Mouse (Mus musculus) kidney, embryonic 14.5 days (tissue): Measurements from ENCODE around the gene Prkaca. TPM values are rescaled to one million over a fixed set of nuclear protein-coding genes. Genes with fewer than 3 reads are reported as not detected.

Source experiments
- ATAC-seq: fragments of 200-750 bp; cut with Nextera tagmentation; 2 replicates; pipeline ENCODE4 v1.8.0; 2017; ENCODE audit warnings: moderate number of reproducible peaks, mild to moderate bottlenecking, moderate TSS enrichment, moderate library complexity; ENCODE audit not compliant: low FRiP score, low TSS enrichment
- H3K27ac ChIP-seq: fragments of 300-500 bp; sonication (generic); 2 replicates; pipeline ENCODE4 v1.5.1; 2014; ENCODE audit warnings: low read depth, mild to moderate bottlenecking, low read length, moderate library complexity, mixed read lengths
- H3K27me3 ChIP-seq: fragments of 300-500 bp; sonication (generic); 2 replicates; pipeline ENCODE4 v1.6.1; 2014; ENCODE audit warnings: mild to moderate bottlenecking, low read length; ENCODE audit not compliant: control insufficient read depth, insufficient read depth
- H3K36me3 ChIP-seq: fragments of 300-500 bp; sonication (generic); 2 replicates; pipeline ENCODE4 v1.6.1; 2014; ENCODE audit warnings: low read length, mixed read lengths; ENCODE audit not compliant: control insufficient read depth, insufficient read depth
- H3K4me1 ChIP-seq: fragments of 300-500 bp; sonication (generic); 2 replicates; pipeline ENCODE4 v1.6.1; 2014; ENCODE audit warnings: low read length, mixed read lengths; ENCODE audit not compliant: control insufficient read depth, insufficient read depth
- H3K4me2 ChIP-seq: fragments of 300-500 bp; sonication (generic); replicated peaks from 2 replicates; pipeline ENCODE4 v1.6.1; 2014; ENCODE audit warnings: low read depth, mild to moderate bottlenecking, low read length
- H3K4me3 ChIP-seq: fragments of 300-500 bp; sonication (generic); 2 replicates; pipeline ENCODE4 v1.5.1; 2014; ENCODE audit warnings: mild to moderate bottlenecking, low read length
- H3K9ac ChIP-seq: fragments of 300-500 bp; sonication (generic); 2 replicates; pipeline ENCODE4 v1.6.1; 2014; ENCODE audit warnings: low read depth, mild to moderate bottlenecking, low read length, moderate library complexity
- H3K9me3 ChIP-seq: fragments of 300-500 bp; sonication (generic); 2 replicates; pipeline ENCODE4 v1.6.1; 2016; ENCODE audit warnings: low read length; ENCODE audit not compliant: control insufficient read depth
- WGBS: fragments of 180-500 bp; shearing (Covaris S2); extraction: QIAGEN DNeasy Blood & Tissue Kit; methylation state at CpG from one replicate; pipeline ENCODE4 v1.1.7; 2014; 5-methylcytosine and 5-hydroxymethylcytosine counted together
- polyA plus RNA-seq: library from polyadenylated mRNA; unstranded; fragments of >200 nt; fragmentation: Nextera tagmentation; extraction: Ambion mirVana; gene quantifications from 2 replicates; pipeline ENCODE4 v1.2.1, GENCODE M21; 2014

The Prkaca gene
- 123 and 124 TPM in 2 replicates for polyA plus RNA-seq

GRCm38 (mm10) chr8:83972150-83973120 lies at the start of gene Prkaca:
Gene Prkaca (plus strand): TSS chr8:83972993.
- Histone ChIP-seq H3K9ac (peak within 1 kb of the TSS; percentile 89), H3K9me3 (no peaks in the 10 kb centered on the region), H3K4me1 (peaks cover 23% of the 10 kb centered on the region), H3K36me3 (peaks cover 28% of the 10 kb centered on the region), H3K4me2 (peak within 1 kb of the TSS; percentile 94), H3K27me3 (no peaks in the 10 kb centered on the region), H3K4me3 (peak within 1 kb of the TSS; percentile 92), H3K27ac (0 out of 2 replicates have a peak within 1 kb of the TSS, but pooled peaks have one; percentile 51)
- ATAC-seq, result peak; percentile 100
- WGBS, result under 1% methylated on average over 77 of the region's 94 CpGs

DNA sequence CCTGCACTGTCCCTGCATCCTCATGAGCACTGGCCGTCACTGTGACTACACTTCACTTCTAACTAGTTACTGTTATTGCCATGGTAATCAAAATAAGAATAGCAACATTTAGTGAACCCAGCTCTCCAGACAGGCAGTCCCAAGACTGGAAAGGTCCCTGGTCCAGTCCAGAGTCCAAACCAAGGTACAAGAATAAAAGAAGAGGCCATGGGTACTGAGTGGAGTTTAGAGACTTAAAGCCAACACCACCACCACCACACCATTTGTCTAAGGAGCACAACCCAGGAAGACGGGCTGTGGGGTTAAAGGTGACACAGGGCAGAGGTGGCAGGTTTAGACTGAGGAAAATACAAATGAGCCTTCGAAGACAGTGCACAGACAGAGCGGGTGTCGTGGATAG lies 48.2 kb upstream of the Prkaca start:
- no peaks in the 10 kb centered on the region for H3K27me3 ChIP-seq
- H3K9me3 ChIP-seq, result no peaks in the 10 kb centered on the region
- no peak overlapping the region for H3K27ac ChIP-seq
- H3K4me3 ChIP-seq, result no peak overlapping the region
- H3K9ac ChIP-seq, result no peak overlapping the region
- H3K4me2 ChIP-seq, result no peak overlapping the region
- WGBS, result 76% methylated on average over 5 of the region's 5 CpGs
- H3K4me1 ChIP-seq, result peaks cover 12% of the 10 kb centered on the region
- ATAC-seq, result no peak
- peaks cover 60% of the 10 kb centered on the region for H3K36me3 ChIP-seq

DNA sequence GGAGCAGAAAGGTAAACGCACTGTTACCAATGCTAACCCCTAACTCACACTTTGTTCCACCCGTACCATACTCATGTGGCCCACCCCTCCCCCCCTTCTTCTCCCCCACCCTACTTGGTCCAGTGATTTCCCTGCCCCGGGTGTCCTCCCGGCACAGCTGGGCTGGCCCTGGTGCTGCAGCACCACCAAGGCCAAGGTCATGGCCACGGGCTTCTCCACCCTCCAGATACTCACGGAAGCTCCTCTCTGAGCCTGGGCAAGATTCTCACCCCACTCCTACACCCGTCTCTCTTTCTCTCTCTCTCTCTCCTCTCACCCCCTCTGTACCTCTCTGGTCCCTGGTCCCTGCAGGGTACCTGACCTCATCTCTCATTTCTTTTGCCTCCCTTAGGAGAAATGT lies 46.5 kb upstream of the Prkaca start:
- H3K4me1 ChIP-seq, result peaks cover 12% of the 10 kb centered on the region
- ATAC-seq, result no peak
- no peaks in the 10 kb centered on the region for H3K27me3 ChIP-seq
- peaks cover 61% of the 10 kb centered on the region for H3K36me3 ChIP-seq
- H3K27ac ChIP-seq, result 0 out of 2 replicates have a peak overlapping the region, but pooled peaks have one; percentile 4
- no peak overlapping the region for H3K4me3 ChIP-seq
- 38% methylated on average over 7 of the region's 7 CpGs for WGBS
- no peaks in the 10 kb centered on the region for H3K9me3 ChIP-seq
- H3K9ac ChIP-seq, result no peak overlapping the region
- no peak overlapping the region for H3K4me2 ChIP-seq

DNA sequence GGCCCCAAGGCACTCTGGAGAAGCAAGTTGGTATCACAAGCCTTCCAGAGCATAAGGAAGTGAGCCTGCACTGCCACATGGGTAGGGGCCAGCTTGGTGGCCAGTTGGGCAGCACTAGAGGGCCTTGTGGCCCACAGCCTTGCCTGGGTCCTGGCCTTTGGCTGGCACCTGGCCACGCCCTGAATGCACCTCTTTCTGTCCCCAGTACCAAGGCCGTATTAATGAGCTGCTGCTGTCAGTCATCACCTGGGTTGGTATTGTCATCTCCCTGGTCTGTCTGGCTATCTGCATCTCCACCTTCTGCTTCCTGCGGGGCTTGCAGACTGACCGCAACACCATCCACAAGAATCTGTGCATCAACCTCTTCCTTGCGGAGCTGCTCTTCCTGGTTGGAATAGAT lies 38.6 kb upstream of the Prkaca start:
- H3K4me1 ChIP-seq, result no peaks in the 10 kb centered on the region
- no peak overlapping the region for H3K27ac ChIP-seq
- peaks cover 94% of the 10 kb centered on the region for H3K36me3 ChIP-seq
- no peaks in the 10 kb centered on the region for H3K27me3 ChIP-seq
- H3K9me3 ChIP-seq, result no peaks in the 10 kb centered on the region
- no peak for ATAC-seq
- 91% methylated on average over 5 of the region's 5 CpGs for WGBS
- no peak overlapping the region for H3K4me3 ChIP-seq
- no peak overlapping the region for H3K9ac ChIP-seq
- H3K4me2 ChIP-seq, result no peak overlapping the region

- Histone ChIP-seq H3K4me3 (no peak overlapping the region), H3K4me1 (no peaks in the 10 kb centered on the region), H3K27ac (no peak overlapping the region), H3K9ac (no peak overlapping the region), H3K27me3 (no peaks in the 10 kb centered on the region), H3K36me3 (peaks cover 89% of the 10 kb centered on the region), H3K9me3 (no peaks in the 10 kb centered on the region), H3K4me2 (no peak overlapping the region)
- WGBS, result 86% methylated on average over 2 of the region's 2 CpGs
- ATAC-seq, result no peak
Observed at GRCm38 (mm10) chr8:83934994-83935393, 37.8 kb upstream of the Prkaca start.

GRCm38 (mm10) chr8:83935435-83935834 lies 37.4 kb upstream of the Prkaca start:
- H3K36me3 ChIP-seq, result peaks cover 87% of the 10 kb centered on the region

GRCm38 (mm10) chr8:83937645-83938044 lies 35.1 kb upstream of the Prkaca start:
- Histone ChIP-seq H3K4me2 (no peak overlapping the region), H3K9me3 (no peaks in the 10 kb centered on the region), H3K27ac (no peak overlapping the region), H3K36me3 (peaks cover 65% of the 10 kb centered on the region), H3K9ac (no peak overlapping the region), H3K4me1 (no peaks in the 10 kb centered on the region), H3K27me3 (no peaks in the 10 kb centered on the region), H3K4me3 (no peak overlapping the region)
- WGBS, result 94% methylated on average over 7 of the region's 7 CpGs
- ATAC-seq, result no peak

More at GRCm38 (mm10) chr8:83935435-83935834, 37.4 kb upstream of the Prkaca start:
- Histone ChIP-seq H3K4me3 (no peak overlapping the region), H3K27me3 (no peaks in the 10 kb centered on the region), H3K27ac (no peak overlapping the region), H3K4me1 (no peaks in the 10 kb centered on the region), H3K4me2 (no peak overlapping the region), H3K9me3 (no peaks in the 10 kb centered on the region), H3K9ac (no peak overlapping the region)
- WGBS, result 93% methylated on average over 8 of the region's 8 CpGs
- ATAC-seq, result no peak

- Histone ChIP-seq H3K4me1 (no peaks in the 10 kb centered on the region), H3K4me3 (no peak overlapping the region), H3K9me3 (no peaks in the 10 kb centered on the region), H3K27ac (no peak overlapping the region), H3K36me3 (peaks cover 59% of the 10 kb centered on the region), H3K9ac (no peak overlapping the region), H3K27me3 (no peaks in the 10 kb centered on the region), H3K4me2 (no peak overlapping the region)
- 88% methylated on average over 15 of the region's 15 CpGs for WGBS
- no peak for ATAC-seq
Observed at GRCm38 (mm10) chr8:83938330-83938729, 34.5 kb upstream of the Prkaca start.

DNA sequence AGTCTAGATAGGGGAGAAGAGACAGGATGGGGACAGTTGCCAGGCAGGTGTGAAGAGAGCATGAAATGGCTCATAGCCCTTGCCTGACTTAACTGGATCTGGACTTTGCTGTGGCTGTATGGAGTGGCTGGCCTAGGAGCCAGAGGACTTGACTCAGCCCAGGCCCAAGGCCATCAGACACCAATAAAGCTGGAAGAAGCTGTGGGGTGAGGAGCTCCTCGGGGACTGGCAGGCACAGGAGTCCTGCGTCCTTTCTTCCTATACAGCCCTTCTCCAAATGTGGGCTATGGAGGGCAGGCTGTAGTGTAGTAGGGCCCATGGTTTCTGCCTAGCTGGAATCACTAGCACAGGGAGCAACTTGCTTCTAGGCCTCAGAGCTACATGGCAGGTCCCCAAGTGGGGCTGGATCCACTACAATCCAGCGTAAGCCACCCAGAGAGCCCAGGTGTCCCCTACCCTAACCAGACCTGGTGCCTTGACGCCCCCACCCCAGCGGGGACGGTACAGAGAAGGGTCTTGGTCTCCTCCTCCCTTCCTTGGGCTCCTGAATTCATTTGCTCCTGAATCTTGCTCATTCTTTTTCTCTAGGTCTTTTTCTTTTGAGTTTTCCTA lies 31.6 kb upstream of the Prkaca start:
- Histone ChIP-seq H3K4me2 (no peak overlapping the region), H3K27me3 (no peaks in the 10 kb centered on the region), H3K4me1 (no peaks in the 10 kb centered on the region), H3K9ac (no peak overlapping the region), H3K9me3 (no peaks in the 10 kb centered on the region), H3K4me3 (no peak overlapping the region), H3K27ac (no peak overlapping the region), H3K36me3 (peaks cover 34% of the 10 kb centered on the region)
- WGBS, result 76% methylated on average over 6 of the region's 6 CpGs
- no peak for ATAC-seq
